Mouse (Mus musculus) megakaryocyte progenitor cell, adult 5-6 weeks (primary cell): Measurements from ENCODE around the gene Pgpep1. TPM values are rescaled to one million over a fixed set of nuclear protein-coding genes. Genes with fewer than 3 reads are reported as not detected.
A peak's percentile ranks its signal among the peaks of the same experiment; 100 is the strongest.

ENCODE experiments used
- ATAC-seq: replicated peaks from 2 replicates; pipeline ENCODE4 v1.8.0; 2016; ENCODE audit warnings: mild to moderate bottlenecking, moderate TSS enrichment, inconsistent platforms; ENCODE audit not compliant: poor library complexity
- total RNA-seq, 2 experiments: library from RNA; stranded (forward) in 1 of 2; stranded (reverse) in 1 of 2; fragments of 157-497, 149-512 nt in 1 of 2; fragments of 200-1000 nt in 1 of 2; gene quantifications; 2 replicates each; pipeline versions ENCODE4 v1.2.3 to v1.2.4; 2015 to 2017

The Pgpep1 gene
- total RNA-seq (2015) = 11.7 and 11.8 TPM in 2 replicates
- total RNA-seq (2017) = 3.6 and 5.2 TPM in 2 replicates

DNA sequence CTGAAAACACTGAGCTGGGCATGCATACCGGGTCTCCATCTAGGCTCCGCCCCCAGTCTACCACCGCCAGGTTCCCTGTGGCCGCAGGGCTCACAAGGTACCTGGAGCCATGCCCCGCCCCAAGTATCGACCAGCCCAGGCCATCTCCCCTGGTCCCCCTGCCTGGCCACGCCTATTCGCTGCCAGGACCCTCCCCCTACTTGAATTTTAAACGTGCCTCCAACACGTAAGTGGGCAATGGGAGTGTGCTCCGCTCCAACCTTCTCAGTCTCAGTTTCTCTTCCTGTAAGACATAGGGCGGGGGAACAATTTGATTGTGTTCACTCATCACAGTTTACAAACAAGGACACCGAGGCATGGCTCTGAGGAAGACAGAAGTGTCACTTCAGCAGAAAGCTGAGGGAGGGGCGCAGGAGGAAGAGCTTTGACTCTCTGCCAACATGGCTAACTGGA is at the start of gene Pgpep1:
Gene Pgpep1 (minus strand): TSS at position 116 of the 453 bp plus-strand sequence.
- peak; percentile 9; the same call in 1 of the 2 replicates for ATAC-seq

DNA sequence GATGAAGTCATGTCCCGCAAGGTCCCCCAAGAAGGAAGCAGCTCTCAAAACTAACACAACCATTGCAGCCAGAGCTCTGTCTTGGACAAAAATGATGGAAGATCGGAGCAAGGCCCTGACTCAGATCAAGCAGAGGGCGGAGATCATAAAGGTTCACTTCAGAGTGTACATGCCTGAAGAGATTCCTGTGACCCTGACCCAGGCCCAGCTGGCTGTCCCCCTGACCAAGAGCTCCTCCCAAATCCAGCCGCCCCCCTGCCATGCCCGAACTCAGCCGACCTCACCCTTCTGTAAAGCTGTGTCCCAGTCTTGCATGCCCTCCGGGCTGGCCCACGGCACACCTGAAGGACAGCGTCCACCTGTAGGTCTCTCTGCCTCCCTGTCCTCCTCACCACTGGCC is 49.6 kb upstream of the Pgpep1 start:
- ATAC-seq = no peak

DNA sequence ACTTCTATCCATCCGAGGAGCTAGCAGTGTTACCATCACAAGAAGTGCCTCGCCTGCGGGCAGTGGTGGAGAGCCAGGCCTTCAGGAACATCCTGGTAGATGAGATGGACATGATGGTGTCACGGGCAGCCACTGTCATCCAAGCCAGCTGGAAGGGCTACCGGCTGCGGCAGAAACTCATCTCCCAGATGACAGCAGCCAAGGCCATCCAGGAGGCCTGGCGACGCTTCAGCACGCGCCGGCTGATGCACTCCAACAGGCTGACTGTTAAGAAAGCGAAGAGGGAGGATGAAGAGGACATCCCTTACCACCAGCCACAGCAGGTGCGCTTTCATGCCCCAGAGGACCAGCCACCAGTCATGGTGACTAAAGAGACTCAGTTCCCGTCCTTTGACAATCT is 48.1 kb upstream of the Pgpep1 start:
- ATAC-seq = no peak

DNA sequence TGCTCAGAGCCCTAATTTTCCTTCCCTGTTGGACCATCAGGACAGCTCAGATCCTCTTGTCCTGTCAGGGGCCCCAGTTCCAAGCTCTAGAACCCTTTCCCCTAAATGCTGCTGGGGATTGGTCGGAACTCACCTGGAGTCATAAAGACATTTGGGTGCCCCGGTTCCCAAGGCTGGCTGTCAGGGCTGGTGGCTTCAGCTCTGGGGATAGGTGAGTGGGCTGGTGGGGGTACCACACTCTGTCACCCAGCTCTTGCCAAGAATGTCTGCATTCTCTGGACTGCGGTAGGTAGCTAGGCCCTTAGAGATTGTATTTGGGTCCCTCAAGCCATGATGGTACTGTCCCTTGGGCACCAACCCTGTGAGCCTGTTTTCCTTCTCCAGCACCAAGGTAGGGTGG is 43.1 kb upstream of the Pgpep1 start, which contains the start of gene Iqcn:
Gene Iqcn (plus strand): TSS at position 171 of the 400 bp plus-strand sequence.
- ATAC-seq = no peak

DNA sequence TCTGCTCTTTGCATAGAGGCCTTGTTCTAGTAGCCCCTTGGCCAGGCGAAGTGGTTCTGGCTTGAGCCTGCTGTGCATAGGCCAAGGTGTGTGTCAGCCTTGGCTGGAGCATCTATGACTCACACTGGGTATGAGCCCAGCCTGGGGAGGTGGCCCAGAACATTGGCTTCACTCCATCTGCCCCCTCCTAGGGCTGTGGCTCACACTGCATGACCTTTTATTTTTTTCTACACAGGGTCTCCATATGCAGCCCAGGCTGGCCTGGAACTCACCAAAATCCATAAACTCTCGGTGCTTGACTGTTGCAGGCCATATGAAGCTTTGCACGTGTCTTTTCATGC is 42.6 kb upstream of the Pgpep1 start:
- ATAC-seq = no peak

DNA sequence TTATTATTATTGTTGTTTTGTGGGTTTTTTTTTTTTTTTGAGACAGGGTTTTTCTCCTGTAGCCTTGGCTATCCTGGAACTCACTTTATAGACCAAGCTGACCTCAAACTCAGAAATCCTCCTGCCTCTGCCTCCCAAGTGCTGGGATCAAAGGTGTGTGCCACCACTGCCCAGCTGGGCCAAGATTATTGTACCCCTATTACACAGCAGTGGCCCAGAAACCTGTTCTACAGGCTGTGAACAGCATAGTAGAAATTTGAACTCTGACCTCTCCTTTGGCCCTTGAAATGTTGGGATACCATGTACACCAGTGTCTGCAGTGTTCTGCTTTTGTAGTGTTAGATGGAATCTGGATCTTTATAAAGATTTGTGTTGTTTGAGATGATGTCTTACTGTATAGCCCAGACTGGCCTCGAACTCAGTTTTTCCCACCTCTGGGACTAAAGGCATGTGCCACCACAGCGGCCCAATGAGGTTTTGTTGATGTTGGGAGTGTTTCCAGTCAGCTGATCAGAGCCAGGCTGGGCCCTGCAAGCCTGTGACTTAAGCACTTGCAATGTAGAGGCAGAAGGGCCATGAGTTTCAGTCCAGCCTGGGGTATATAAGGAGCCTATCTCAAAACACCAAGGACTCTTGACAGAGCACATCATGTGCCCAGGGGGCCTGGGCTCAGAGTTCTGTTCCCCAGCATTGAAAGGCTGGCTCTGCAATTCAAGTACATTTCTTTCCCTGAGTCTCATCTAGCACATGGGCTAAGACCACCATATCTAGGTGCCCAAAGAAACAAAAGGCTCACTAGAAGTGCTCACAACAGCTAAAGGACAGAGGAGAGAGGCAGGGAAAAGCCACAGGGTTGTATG is 42.0 kb upstream of the Pgpep1 start:
- no peak for ATAC-seq

DNA sequence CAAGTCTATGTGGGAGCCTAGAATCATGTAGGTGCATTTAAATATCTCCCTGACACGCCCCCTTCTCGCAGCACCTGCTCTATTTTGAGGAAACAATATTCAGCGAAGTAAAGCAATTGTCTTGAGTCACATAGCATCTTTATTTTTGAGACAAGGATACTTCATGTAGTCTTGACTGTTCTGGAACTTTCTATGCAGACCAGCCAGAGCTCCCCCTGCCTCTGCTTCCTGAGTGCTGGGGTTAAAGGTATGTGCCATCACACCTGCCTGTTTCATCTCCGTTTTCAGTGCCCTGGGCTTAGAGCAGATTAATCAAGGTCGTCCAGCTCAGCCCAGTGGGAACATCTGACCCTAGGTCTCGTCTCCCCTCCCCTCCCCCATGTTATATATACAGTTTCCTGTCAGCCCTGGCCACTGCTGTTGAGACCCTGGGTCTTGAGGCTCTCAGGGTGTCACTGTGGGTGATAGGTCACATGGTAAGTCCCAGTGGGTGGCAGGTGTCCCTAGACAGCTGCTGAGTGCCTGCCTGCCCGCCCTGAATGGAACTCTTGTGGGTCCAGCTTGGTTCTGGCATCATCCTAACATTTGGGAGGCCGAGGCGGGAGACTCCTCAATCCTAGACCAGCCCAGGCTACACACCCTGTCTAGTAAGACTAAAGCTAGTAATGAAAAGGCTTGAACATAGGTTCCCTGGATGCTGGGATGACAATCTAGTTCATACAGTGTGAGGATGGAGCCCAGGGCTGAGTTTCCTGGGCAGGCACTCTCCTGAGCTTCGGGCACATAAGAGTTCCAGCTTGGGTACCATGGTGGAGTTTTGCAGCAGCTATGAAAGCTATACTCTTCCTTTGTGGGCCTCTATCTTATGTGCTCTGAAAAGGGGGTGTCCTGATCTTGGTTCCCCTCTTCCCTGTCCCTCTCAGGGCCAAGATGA is 41.1 kb upstream of the Pgpep1 start:
- no peak for ATAC-seq

DNA sequence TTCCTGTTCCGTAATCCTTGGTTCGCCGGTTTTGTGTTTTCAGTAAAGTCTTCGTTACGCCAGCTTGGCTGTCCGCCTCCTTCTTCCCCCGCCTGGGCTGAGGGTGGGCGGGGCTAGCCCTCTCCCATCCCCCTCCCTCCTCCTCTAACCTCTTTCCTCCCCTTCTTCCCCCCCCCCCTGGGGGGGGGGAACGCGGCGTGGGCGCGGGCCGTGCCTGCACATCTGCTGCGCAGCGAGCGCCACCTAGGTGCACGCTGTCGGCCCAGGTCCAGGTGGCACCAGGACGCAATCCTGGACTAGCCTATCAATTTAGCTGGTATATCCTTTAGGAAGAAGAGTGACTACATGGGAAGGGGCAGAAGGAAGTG is 40.4 kb upstream of the Pgpep1 start:
- peak; percentile 36 for ATAC-seq

DNA sequence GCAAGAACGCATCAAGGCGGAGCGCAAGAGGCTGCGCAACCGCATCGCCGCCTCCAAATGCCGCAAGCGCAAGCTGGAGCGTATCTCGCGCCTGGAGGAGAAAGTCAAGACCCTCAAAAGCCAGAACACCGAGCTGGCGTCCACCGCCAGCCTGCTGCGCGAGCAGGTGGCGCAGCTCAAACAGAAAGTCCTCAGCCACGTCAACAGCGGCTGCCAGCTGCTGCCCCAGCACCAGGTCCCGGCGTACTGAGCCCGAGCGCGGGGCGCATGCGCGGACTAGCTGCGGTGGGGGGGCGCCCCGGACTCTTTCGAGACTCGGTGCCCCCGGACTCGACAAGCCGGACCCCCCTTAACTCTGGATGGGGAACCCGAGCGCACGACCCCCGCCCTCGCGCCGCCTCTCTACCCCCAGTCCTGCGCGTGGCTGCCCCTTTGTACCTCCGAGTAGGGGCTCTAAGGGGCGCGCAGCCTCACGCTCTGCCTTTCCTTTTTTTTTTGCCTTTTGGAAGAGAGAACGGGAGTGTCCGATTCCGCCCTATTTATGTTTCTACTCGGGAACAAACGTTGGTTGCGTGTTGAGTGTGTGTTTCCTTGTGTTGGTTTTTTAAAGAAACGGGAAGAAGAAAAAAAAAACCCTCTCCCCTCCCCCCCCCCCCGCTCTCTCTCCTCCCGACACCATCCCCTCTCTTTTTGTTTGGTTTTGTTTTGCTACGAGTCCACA is 39.8 kb upstream of the Pgpep1 start:
- peak; percentile 8; the same call in 1 of the 2 replicates for ATAC-seq

DNA sequence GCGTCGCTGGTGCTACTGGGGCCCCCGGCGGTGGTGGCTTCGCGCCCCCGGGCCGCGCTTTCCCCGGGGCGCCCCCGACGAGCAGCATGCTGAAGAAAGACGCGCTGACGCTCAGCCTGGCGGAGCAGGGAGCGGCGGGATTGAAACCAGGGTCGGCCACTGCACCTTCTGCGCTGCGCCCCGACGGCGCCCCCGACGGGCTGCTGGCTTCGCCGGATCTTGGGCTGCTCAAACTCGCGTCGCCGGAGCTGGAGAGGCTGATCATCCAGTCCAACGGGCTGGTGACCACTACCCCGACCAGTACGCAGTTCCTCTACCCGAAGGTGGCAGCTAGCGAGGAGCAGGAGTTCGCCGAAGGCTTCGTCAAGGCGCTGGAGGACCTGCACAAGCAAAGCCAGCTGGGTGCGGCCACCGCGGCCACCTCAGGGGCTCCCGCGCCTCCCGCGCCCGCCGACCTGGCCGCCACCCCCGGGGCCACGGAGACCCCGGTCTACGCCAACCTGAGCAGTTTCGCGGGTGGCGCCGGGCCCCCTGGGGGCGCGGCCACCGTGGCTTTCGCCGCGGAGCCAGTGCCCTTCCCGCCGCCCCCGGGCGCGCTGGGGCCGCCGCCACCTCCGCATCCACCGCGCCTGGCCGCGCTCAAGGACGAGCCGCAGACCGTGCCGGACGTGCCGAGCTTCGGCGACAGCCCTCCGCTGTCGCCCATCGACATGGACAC is 39.1 kb upstream of the Pgpep1 start:
- ATAC-seq = peak; percentile 17

DNA sequence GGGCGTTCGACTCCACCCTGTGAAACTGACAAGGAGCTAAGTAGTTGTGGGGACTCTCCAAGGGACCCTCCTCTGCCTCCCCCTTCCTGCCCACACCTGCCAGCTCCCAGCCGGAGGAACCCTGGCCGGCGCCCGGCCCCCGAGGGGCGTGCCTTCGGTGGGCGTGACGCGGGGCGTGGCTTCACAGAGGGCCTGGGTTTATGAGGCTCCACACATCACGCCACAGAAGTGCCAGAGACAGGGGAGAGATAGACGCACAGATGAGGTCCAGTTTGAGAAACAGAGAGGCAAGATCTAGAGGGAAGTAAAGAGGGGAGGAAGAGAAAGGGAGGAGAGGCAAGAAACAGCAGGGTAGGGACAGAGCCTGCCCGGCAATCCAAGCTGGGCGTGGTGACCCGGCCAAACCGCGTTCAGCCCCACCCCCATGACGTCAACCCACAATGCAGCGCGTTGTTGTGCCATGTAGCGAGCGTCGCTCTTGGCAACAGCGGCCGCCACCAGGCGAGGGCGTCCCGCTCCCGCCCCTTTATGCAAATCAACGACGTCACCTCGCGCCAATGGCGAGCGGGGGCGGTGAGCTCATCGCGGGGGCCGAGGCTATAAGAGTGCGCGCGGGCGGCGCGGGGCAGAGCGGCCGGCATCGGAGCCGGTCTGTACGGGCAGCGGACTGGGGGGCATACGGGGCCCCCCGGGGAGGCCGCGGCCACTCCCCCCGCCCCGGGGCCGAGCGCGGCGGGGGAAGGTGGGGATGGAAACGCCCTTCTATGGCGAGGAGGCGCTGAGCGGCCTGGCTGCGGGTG is 38.3 kb upstream of the Pgpep1 start, which contains the start of gene Jund:
Gene Jund (plus strand): TSS at position 640 of the 800 bp plus-strand sequence.
- peak; percentile 64 for ATAC-seq

DNA sequence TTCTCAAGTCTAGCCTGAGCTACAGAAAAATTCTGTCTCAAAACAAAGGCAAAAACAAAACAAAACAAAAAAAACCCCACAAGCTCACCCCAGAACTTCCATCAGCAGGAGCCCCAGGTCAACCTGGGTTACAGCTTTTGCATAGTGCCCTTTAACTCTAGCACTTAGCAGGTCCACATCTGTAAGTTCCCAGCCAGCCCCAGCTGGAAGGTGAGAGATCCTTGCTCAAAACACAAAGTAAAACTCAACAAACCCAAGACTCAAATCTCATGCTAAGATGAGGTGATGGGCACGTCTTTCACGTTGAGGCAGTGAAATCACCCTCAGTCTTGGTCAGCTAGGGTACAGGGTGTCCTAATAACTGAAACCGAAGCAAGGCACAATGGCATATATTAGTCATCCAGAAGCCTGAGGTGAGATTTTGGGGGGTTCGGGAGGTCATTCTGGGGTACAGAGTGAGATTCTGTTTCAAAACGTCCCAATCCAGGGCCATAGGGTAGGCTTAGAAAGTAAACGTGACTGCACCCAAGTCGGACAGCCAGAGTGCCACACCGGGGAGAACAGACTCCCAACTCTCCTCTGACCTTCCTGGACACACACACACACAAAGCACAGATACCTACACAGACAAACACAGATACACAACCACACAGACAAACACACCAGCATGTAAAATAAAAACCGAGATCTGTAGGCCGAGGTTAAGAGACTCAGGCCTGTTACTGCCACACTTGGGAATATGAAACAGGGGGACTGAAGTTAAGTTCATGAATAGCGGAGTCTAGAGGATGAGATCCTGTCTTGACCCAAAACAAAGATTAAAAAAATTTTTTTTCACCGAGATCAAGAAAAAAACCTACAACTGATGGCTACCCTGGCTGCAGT is 37.4 kb upstream of the Pgpep1 start:
- ATAC-seq = no peak

DNA sequence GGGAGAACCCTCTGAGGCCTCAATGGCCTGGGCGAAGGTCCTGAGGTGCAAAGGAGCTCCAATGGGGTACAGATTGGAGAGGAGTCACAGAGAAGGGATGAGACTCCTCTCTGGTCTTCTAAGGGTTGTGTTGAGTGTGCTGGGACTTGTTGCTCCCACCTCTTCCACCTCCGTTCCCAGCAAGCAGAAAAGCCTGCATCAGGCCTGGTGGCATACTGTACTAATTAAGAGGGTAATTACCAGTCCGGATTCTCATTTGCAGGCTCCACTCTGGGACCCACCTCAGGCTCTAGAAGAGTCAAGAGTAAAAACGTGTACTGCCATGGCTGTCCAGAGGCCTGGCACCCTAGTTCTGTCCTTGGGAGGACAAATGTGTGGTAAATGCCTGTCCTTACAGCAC is 36.8 kb upstream of the Pgpep1 start:
- no peak for ATAC-seq

DNA sequence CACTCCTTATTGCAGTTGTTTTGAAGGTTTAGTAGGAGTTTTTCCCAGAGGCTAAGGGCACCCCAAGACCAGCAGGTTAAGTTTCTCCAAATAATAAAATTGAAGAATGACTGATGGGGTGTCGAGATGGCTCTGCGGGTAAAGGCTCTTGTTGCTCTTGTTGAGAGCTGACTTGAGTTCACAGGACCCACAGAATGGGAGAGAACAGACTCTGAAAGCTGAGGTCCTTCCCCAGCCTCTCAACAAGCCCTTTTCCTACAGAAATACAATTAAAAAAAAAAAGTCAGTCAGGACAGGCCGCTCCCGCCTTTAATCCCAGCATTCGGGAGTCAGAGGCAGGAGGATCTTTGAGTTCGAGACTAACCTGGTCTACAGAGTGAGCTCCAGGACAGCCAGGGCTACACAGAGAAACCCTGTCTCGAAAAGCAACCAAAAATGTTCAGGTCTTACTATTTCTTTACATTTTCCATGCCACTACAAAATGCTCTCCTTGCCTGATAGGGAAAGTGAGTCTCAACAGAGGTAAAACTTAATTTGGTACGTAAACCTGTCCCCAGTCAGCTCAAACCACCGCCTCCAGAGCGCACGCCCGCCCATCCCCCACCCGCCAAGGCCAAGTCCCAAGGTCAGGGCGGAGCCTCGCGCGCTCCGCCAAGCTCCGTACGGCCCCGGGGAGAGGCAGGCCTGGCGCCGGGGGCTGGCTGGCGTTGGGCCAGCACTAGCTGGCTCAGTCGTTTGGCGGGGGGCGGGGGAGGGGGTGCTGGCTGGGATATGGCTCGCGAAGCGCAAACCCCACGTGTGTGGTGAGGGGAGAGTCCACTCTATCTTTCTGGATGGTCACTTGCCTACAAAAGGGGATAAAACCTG is 36.1 kb upstream of the Pgpep1 start:
- no peak for ATAC-seq

DNA sequence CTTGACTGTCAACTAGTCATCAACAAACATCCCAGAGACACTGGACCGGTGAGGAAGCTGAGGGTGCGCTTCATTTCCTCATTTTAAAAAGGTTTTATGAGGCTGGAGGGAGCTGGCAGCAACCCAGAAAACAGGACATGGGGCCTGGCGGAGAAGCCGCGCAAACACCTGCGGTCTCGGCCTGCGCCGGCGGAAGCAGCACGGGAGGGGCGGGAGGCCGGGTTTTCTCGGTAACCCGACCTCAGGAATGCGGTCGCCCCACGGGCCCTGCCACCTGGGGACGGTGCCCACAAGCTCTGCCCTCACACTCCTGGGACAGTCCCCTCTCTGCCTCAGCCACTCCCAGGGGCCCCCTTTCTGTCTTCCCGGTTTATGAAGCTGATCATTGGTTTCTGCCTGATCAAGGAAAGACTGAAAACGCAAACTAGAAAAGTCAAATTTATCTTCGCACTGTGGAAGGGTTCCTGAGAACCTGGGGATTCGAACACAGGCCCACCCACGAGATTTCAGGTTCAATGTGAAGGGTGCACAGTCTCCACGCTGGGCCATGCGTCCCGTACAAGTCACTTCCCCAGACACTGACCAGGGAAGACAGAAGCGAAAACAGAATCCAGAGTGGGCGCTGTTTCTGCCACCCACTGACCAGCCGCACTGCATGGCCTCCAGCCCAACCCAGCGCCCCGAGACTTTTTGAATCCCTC is 35.3 kb upstream of the Pgpep1 start:
- ATAC-seq = peak; percentile 10

DNA sequence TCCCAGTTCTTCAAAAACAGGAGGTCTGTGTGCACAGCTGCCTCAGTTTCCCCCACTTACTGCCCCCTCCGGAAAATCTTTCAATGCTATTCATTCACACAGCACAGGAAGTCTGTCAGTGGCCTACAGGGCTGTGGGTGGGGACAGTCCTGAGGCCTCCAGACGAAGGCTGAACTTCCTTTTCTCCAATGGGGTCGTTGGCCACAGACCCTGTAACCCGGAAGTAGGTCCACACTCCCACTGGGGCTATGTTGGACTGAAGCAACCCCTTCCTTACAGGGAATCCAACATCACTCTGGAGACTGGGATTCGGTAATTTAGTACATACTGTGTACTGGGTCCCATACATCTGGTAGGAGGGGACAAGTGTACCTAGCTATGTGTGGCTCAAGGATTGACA is 33.4 kb upstream of the Pgpep1 start:
- ATAC-seq = no peak; the same call in 1 of the 2 replicates

DNA sequence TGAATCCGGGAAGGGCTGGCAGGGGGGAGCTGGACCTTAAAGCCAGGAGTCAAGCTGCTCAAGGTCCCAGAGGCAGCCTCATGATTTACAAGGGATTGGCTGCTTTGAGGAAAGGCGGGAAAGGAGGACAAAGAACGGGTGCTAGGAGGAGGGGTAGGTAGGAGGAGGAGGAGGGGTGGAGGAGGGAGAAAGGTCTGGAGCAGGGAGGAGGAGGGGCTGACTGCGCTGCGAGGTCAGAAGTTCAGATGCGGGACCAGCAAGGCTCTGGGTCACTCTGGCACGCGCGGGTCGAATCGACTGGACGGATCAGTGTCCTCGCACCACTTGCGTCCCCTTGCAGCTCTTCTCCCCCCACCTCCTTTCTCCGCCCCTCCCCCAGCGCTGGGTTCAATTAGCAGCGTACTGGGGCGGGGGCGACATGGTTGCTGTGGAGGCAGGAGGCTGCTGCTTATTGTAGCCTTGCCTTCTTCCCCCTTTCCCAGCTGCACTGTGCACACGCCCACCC is 31.6 kb upstream of the Pgpep1 start:
- no peak for ATAC-seq
